Mouse (Mus musculus) small intestine, adult 2 months (tissue): ENCODE measurements at regions not wholly inside any gene's neighbourhood (a gene's known extent, or its start where the extent isn't known, plus 50 kb on each side); places are given as distances from the start of the nearest gene placed in this dataset.

Experiments used
- CTCF ChIP-seq: fragments of 200-500 bp; IDR thresholded peaks from 2 replicates; pipeline ENCODE4 v1.5.1; 2012; ENCODE audit warnings: low read depth, mild to moderate bottlenecking, control low read depth, inconsistent platforms, low read length, moderate library complexity, mixed read lengths; ENCODE audit not compliant: insufficient replicate concordance, insufficient read length; ENCODE audit errors: extremely low read depth
- POLR2A ChIP-seq: fragments of 200-500 bp; IDR thresholded peaks from 2 replicates; pipeline ENCODE4 v1.6.1; 2012; ENCODE audit warnings: low read depth, mild to moderate bottlenecking, control low read depth, inconsistent platforms, low read length, moderate library complexity

DNA sequence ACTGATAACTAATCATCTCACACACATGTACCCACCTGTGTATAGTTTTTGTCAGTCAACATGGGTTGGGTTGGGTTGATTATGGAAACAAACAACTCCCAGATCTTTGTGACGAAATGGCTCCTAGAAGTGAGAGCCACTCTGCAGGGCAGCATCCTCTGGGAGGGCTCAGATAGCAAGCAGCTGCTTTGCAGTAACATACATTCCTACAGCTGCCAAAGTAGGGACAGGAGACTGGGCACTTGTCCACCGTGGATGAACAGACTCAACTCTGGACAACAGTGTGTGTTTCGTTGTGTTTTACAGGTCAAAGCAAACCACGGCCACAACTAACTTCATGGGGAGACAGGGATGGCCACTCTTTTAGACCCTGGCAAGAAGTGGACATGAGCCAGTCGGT lies 142.7 kb upstream of the Dapk1 start:
- no peak for TF ChIP-seq POLR2A
- no peak for TF ChIP-seq CTCF
